Mouse (Mus musculus) forebrain, embryonic 14.5 days (tissue): ENCODE results near the gene Rnf149. TPM values are rescaled to one million over a fixed set of nuclear protein-coding genes. Genes with fewer than 3 reads are reported as not detected.

Source experiments
- ATAC-seq: fragments of 200-750 bp; cut with Nextera tagmentation; 2 replicates; pipeline ENCODE4 v1.8.0; 2017; ENCODE audit warnings: mild to moderate bottlenecking, moderate library complexity
- DNase-seq: peaks from one replicate; pipeline ENCODE4 v3.0.0-alpha.2; 2015; ENCODE audit warnings: low spot score
- H3K27ac ChIP-seq: fragments of 300-500 bp; sonication (generic); 2 replicates; pipeline ENCODE4 v1.5.1; 2014; ENCODE audit warnings: low read depth, mild to moderate bottlenecking, control low read depth, low read length, moderate library complexity
- H3K27me3 ChIP-seq: fragments of 300-500 bp; sonication (generic); replicated peaks from 2 replicates; pipeline ENCODE4 v1.6.1; 2014; ENCODE audit warnings: low read length, control low read depth, mixed read lengths; ENCODE audit not compliant: control insufficient read depth, insufficient read depth
- H3K36me3 ChIP-seq: fragments of 300-500 bp; sonication (generic); 2 replicates; pipeline ENCODE4 v1.6.1; 2014; ENCODE audit warnings: low read length, control low read depth; ENCODE audit not compliant: control insufficient read depth, insufficient read depth
- H3K4me1 ChIP-seq: fragments of 300-500 bp; sonication (generic); 2 replicates; pipeline ENCODE4 v1.6.1; 2014; ENCODE audit warnings: antibody characterized with exemption, low read length, control low read depth; ENCODE audit not compliant: control insufficient read depth, insufficient read depth
- H3K4me2 ChIP-seq: fragments of 300-500 bp; sonication (generic); 2 replicates; pipeline ENCODE4 v1.6.1; 2014; ENCODE audit warnings: mild to moderate bottlenecking, control low read depth, low read length
- H3K4me3 ChIP-seq: fragments of 300-500 bp; sonication (generic); 2 replicates; pipeline ENCODE4 v1.5.1; 2014; ENCODE audit warnings: low read depth, low read length, control low read depth
- H3K9ac ChIP-seq: fragments of 300-500 bp; sonication (generic); 2 replicates; pipeline ENCODE4 v1.6.1; 2014; ENCODE audit warnings: mild to moderate bottlenecking, low read length, control low read depth, moderate library complexity
- H3K9me3 ChIP-seq: fragments of 300-500 bp; sonication (generic); replicated peaks from 2 replicates; pipeline ENCODE4 v1.6.1; 2016; ENCODE audit warnings: low read length, control low read depth, mixed read lengths; ENCODE audit not compliant: control insufficient read depth
- WGBS: fragments of 180-500 bp; shearing (Covaris S2); extraction: QIAGEN DNeasy Blood & Tissue Kit; methylation state at CpG from one replicate; pipeline ENCODE4 v1.1.7; 2014; 5-methylcytosine and 5-hydroxymethylcytosine counted together
- polyA plus RNA-seq: library from polyadenylated mRNA; unstranded; fragments of >200 nt; fragmentation: Nextera tagmentation; extraction: Ambion mirVana; gene quantifications from 2 replicates; pipeline ENCODE4 v1.2.1, GENCODE M21; 2014

The Rnf149 gene
- polyA plus RNA-seq, 1 experiment from 2014 or later: 12.2 TPM

- Histone ChIP-seq H3K4me3 (no peak overlapping the region), H3K27me3 (no peaks in the 10 kb centered on the region), H3K4me1 (peaks cover 11% of the 10 kb centered on the region), H3K36me3 (peaks cover 61% of the 10 kb centered on the region), H3K9me3 (0 out of 2 replicates have a peak, but pooled peaks cover 7% of the 10 kb centered on the region), H3K9ac (no peak overlapping the region), H3K27ac (no peak overlapping the region), H3K4me2 (no peak overlapping the region)
- ATAC-seq (no peak), DNase-seq (no peak)
Observed at GRCm38 (mm10) chr1:39540592-39540991, 36.6 kb downstream of the Rnf149 start.

- Histone ChIP-seq H3K4me2 (no peak overlapping the region), H3K9me3 (0 out of 2 replicates have a peak, but pooled peaks cover 7% of the 10 kb centered on the region), H3K4me1 (peaks cover 11% of the 10 kb centered on the region), H3K27me3 (no peaks in the 10 kb centered on the region), H3K36me3 (peaks cover 36% of the 10 kb centered on the region), H3K4me3 (no peak overlapping the region), H3K27ac (no peak overlapping the region), H3K9ac (no peak overlapping the region)
- WGBS: 88% methylated on average over 10 of the region's 10 CpGs
- ATAC-seq (no peak), DNase-seq (no peak)
Observed at GRCm38 (mm10) chr1:39537631-39538380, 39.4 kb downstream of the Rnf149 start.

DNA sequence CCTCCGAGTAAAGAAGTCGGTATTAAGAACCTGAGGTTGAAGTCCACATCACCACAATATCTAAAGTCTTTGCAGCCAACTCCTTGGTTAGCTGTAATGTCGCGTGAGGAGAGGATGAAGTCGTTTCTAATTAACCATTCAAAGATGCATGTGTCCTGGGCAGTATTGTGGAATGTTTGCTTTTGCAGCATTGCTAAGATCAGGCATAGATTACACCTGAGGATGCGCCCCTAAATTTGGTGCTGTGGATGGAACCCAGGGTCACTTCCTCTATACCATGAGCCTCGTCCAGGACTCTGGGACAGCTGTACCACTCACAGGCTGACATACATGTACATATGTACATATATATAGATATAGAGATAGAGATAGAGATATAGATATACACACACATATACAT lies 40.5 kb downstream of the Rnf149 start:
- peak overlapping the region; percentile 85 for H3K4me2 ChIP-seq
- no peak for DNase-seq
- ATAC-seq: no peak
- H3K4me1 ChIP-seq: peaks cover 11% of the 10 kb centered on the region
- H3K36me3 ChIP-seq: peaks cover 30% of the 10 kb centered on the region
- H3K27ac ChIP-seq: no peak overlapping the region
- H3K4me3 ChIP-seq: peak overlapping the region; percentile 93
- WGBS: 36% methylated on average over 7 of the region's 7 CpGs
- H3K9ac ChIP-seq: peak overlapping the region; percentile 89
- H3K27me3 ChIP-seq: no peaks in the 10 kb centered on the region
- H3K9me3 ChIP-seq: 0 out of 2 replicates have a peak, but pooled peaks cover 7% of the 10 kb centered on the region

GRCm38 (mm10) chr1:39535515-39536311 lies 41.5 kb downstream of the Rnf149 start:
- Histone ChIP-seq H3K36me3 (peaks cover 25% of the 10 kb centered on the region), H3K9me3 (0 out of 2 replicates have a peak, but pooled peaks cover 7% of the 10 kb centered on the region), H3K9ac (peak overlapping the region; percentile 89), H3K4me3 (peak overlapping the region; percentile 93), H3K4me1 (peaks cover 11% of the 10 kb centered on the region), H3K27me3 (no peaks in the 10 kb centered on the region), H3K4me2 (peak overlapping the region; percentile 85), H3K27ac (peak overlapping the region; percentile 91)
- ATAC-seq (peak; percentile 95), DNase-seq (peak; percentile 98)
- WGBS: under 1% methylated on average over 97 of the region's 100 CpGs

GRCm38 (mm10) chr1:39534831-39535230 lies 42.4 kb downstream of the Rnf149 start, which contains the start of gene Cnot11:
Gene Cnot11 (plus strand): TSS chr1:39534992.
- no peak for ATAC-seq
- peak within 1 kb of the TSS; percentile 93 for H3K4me3 ChIP-seq
- H3K36me3 ChIP-seq: peaks cover 17% of the 10 kb centered on the region
- WGBS: 31% methylated on average over 13 of the region's 13 CpGs
- H3K9me3 ChIP-seq: no peaks in the 10 kb centered on the region
- DNase-seq: no peak
- peak within 1 kb of the TSS; percentile 85 for H3K4me2 ChIP-seq
- H3K4me1 ChIP-seq: peaks cover 11% of the 10 kb centered on the region
- H3K27me3 ChIP-seq: no peaks in the 10 kb centered on the region
- H3K9ac ChIP-seq: peak within 1 kb of the TSS; percentile 89
- H3K27ac ChIP-seq: peak within 1 kb of the TSS; percentile 91

DNA sequence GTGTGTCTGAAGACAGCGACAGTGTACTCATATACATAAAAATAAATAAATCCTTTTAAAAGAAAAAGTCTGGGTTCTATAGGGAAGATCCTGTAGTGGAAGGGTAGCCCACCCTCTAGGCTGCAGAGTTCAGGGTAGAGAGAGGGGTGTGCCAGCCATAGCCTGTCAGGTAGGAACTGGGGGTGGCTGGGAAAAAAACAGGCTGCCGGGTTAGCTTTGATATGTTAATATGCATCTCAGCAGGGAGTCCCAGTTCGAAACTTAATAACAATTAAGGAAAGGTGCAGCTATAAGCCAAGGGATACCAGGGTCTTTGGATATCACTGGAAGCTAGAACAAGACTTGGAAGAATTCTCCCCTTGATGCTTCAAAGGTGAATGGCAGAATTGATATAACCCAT lies 43.3 kb downstream of the Rnf149 start:
- peaks cover 9% of the 10 kb centered on the region for H3K36me3 ChIP-seq
- DNase-seq (no peak), ATAC-seq (no peak)
- 21% methylated on average over 3 of the region's 3 CpGs for WGBS
- H3K9me3 ChIP-seq: no peaks in the 10 kb centered on the region
- no peak overlapping the region for H3K9ac ChIP-seq
- no peak overlapping the region for H3K4me3 ChIP-seq
- no peak overlapping the region for H3K27ac ChIP-seq
- no peaks in the 10 kb centered on the region for H3K27me3 ChIP-seq
- peaks cover 11% of the 10 kb centered on the region for H3K4me1 ChIP-seq
- H3K4me2 ChIP-seq: no peak overlapping the region

DNA sequence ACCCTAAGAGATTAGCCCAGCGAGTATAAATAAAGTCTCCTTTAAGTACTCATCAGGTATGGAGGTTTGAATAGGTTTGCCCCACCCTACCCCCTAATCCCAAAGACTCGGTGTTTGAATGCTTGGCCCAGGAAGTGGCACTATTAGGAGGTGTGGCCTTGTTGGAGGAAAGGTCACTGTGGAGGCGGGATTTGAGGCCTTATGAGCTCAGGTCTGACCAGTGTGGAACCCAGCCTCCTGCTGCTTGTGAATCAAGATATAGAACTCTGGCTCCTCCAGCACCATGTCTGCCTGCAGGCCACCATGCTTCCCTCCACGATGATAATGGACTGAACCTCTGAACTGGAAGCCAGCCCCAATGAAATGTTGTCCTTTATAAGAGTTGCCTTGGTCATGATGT lies 46.2 kb downstream of the Rnf149 start:
- Histone ChIP-seq H3K4me3 (no peak overlapping the region), H3K27ac (no peak overlapping the region), H3K4me2 (no peak overlapping the region), H3K9ac (no peak overlapping the region), H3K27me3 (no peaks in the 10 kb centered on the region), H3K4me1 (no peaks in the 10 kb centered on the region), H3K36me3 (no peaks in the 10 kb centered on the region), H3K9me3 (no peaks in the 10 kb centered on the region)
- ATAC-seq (no peak), DNase-seq (no peak)
- 61% methylated on average over 4 of the region's 4 CpGs for WGBS

DNA sequence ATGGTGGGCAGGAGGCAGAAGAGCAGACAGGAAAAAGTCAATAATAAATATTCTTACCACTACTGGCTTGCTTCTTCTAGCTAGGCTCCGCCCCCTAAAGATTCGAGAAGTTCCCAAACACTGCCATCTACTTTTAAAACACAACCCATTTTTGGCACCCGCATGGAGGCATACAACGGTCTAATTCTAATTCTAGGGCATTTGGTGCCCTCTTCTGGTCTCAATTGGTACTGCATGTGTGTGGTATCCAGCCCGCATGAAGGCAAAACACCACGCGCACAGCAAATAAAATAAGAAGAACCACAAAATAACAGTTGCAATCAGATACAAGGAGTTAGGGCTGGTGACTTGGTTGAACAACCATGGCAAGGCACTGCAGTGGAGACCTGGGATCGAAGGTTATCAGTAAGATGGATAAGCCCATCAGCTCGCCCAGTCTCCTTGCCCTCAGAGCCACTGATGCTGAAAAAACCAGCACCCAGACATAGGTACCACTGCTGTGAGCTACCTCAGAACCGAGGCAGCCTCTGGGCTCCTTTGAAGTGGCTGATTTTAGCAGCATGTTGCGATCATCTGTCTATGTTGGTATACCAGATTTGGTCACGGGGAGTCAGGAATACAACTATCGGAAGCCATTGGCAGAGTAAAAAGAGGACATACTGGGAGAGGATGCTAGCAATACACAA lies 46.8 kb downstream of the Rnf149 start:
- ATAC-seq: peak; percentile 30; the same call in 1 of the 2 replicates
- no peak overlapping the region for H3K9ac ChIP-seq
- peak; percentile 88 for DNase-seq
- H3K4me2 ChIP-seq: no peak overlapping the region
- H3K9me3 ChIP-seq: no peaks in the 10 kb centered on the region
- no peaks in the 10 kb centered on the region for H3K4me1 ChIP-seq
- no peak overlapping the region for H3K4me3 ChIP-seq
- whole genome bisulfite sequencing: 33% methylated on average over 13 of the region's 13 CpGs
- no peaks in the 10 kb centered on the region for H3K27me3 ChIP-seq
- no peaks in the 10 kb centered on the region for H3K36me3 ChIP-seq
- no peak overlapping the region for H3K27ac ChIP-seq
